Mouse (Mus musculus): ENCODE results near the gene Tln1. TPM values are rescaled to one million over a fixed set of nuclear protein-coding genes. Genes with fewer than 3 reads are reported as not detected.

Gene Tln1
- polyA plus RNA-seq, 1 experiment from 2014 or later = 70.2 TPM

DNA sequence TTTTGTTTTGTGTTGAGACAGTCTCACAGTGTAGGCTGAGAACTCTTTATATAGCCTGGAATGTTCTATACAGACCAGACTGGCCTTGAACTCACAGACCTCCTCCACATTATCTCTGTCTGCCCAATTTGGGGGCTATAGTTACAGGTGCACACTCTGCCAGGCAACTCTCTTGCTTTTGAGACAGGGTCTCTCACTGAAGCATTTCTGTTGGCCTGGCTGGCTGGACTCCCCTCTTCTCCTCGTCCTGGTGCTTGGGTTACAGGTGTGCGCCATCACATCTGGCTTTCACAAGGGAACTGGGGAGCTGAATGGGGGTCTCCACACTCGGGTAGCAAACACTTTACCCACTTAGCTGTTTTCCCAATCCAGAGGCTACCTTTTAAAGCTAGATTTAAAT, 29.5 kb upstream of the Tln1 start:
- DNase-seq (ENCODE audit: low spot score) (no peak), ATAC-seq (ENCODE audit: low read depth) (no peak)
- 60% methylated on average over 3 of the region's 3 CpGs for WGBS
- Histone ChIP-seq H3K4me3 (ENCODE audit: low read depth, low read length) (no peak overlapping the region), H3K27me3 (replicated peaks; ENCODE audit: control insufficient read depth, insufficient read depth, low read length) (no peaks in the 10 kb centered on the region), H3K9ac (ENCODE audit: low read depth, low read length) (no peak overlapping the region), H3K36me3 (ENCODE audit: control insufficient read depth, insufficient read depth, low read length) (no peaks in the 10 kb centered on the region), H3K4me2 (ENCODE audit: low read depth, low read length) (no peak overlapping the region), H3K27ac (replicated peaks; ENCODE audit: low read depth, low read length) (no peak overlapping the region), H3K4me1 (ENCODE audit: control insufficient read depth, insufficient read depth, low read length) (no peaks in the 10 kb centered on the region), H3K9me3 (ENCODE audit: control insufficient read depth, low read length) (no peaks in the 10 kb centered on the region)

DNA sequence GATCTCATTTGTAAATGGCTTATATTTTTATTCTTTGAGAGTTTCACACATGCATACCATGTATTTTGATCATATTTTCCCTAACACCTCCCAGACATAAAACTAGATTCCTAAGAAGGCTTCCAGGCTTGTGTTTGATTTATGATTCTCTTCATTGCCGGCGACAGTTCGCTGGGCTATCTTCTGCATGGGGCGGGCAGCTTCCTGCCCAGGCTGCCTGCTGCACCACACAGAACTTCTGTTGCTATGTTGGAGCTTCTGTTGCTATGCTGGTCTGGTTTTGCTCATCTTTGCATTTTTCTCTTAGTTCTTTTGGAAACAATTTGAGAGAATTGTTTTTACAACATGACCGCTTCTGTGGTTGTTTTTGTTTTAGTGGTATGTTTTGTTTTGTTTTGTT, 29.1 kb upstream of the Tln1 start:
- Histone ChIP-seq H3K27me3 (replicated peaks; ENCODE audit: control insufficient read depth, insufficient read depth, low read length) (no peaks in the 10 kb centered on the region), H3K9me3 (ENCODE audit: control insufficient read depth, low read length) (no peaks in the 10 kb centered on the region), H3K4me2 (ENCODE audit: low read depth, low read length) (no peak overlapping the region), H3K4me1 (ENCODE audit: control insufficient read depth, insufficient read depth, low read length) (no peaks in the 10 kb centered on the region), H3K36me3 (ENCODE audit: control insufficient read depth, insufficient read depth, low read length) (no peaks in the 10 kb centered on the region), H3K9ac (ENCODE audit: low read depth, low read length) (no peak overlapping the region), H3K27ac (replicated peaks; ENCODE audit: low read depth, low read length) (no peak overlapping the region), H3K4me3 (ENCODE audit: low read depth, low read length) (no peak overlapping the region)
- no peak for ATAC-seq (ENCODE audit: low read depth)
- 74% methylated on average over 5 of the region's 5 CpGs for WGBS
- no peak for DNase-seq (ENCODE audit: low spot score)

DNA sequence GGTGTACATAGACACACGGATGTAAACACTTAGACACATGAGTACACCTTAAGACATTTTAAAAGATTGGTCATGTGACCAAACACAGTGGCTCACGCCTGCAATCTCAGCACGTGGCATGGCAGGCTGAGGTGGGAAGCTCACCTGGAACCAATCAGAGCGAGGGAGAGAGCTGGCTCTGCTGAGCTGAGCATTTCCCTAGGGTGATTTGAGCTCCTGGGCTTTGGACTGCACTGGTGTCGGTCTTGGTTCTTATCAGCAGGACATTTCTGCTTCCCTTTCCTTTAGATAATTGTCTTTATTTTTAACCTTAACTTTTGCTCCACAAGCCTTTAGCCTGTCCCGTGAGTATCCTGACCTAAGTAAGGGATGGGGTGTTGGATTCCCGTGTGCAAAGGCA, 25.2 kb upstream of the Tln1 start:
- DNase-seq (ENCODE audit: low spot score) = no peak
- WGBS = 41% methylated on average over 7 of the region's 7 CpGs

DNA sequence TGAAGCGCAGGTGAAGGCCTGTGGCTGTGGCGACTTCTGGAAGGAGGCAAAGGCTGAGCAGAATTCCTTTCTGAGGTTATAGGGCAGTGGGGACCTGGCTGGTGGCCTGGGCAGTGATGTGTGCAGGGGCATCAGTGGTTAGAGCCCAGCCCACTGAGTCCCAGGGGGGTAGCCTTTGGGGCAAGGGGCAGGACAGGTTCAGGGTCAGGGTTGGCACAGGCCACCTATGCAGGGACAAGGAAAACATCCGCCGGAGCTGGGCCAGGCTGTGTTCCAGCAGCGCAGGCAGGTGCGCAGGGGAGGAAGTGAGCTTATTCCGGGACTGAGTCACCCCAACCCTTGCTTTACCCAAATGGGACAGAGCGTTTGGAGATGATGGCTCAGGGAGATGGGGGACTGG, 23.9 kb upstream of the Tln1 start:
- H3K4me1 ChIP-seq (ENCODE audit: control insufficient read depth, insufficient read depth, low read length) = no peaks in the 10 kb centered on the region
- H3K4me2 ChIP-seq (ENCODE audit: low read depth, low read length) = no peak overlapping the region
- H3K27me3 ChIP-seq (replicated peaks; ENCODE audit: control insufficient read depth, insufficient read depth, low read length) = no peaks in the 10 kb centered on the region
- WGBS = 67% methylated on average over 8 of the region's 8 CpGs
- no peak overlapping the region for H3K4me3 ChIP-seq (ENCODE audit: low read depth, low read length)
- no peak overlapping the region for H3K27ac ChIP-seq (replicated peaks; ENCODE audit: low read depth, low read length)
- DNase-seq (ENCODE audit: low spot score) (no peak), ATAC-seq (ENCODE audit: low read depth) (no peak)
- no peaks in the 10 kb centered on the region for H3K9me3 ChIP-seq (ENCODE audit: control insufficient read depth, low read length)
- no peak overlapping the region for H3K9ac ChIP-seq (ENCODE audit: low read depth, low read length)
- H3K36me3 ChIP-seq (ENCODE audit: control insufficient read depth, insufficient read depth, low read length) = peaks cover 28% of the 10 kb centered on the region

More for the DNA sequence above, 25.2 kb upstream of the Tln1 start:
- H3K27me3 ChIP-seq (replicated peaks; ENCODE audit: control insufficient read depth, insufficient read depth, low read length) = no peaks in the 10 kb centered on the region
- ATAC-seq (ENCODE audit: low read depth) = no peak
- H3K4me3 ChIP-seq (ENCODE audit: low read depth, low read length) = no peak overlapping the region
- no peak overlapping the region for H3K4me2 ChIP-seq (ENCODE audit: low read depth, low read length)
- no peak overlapping the region for H3K27ac ChIP-seq (replicated peaks; ENCODE audit: low read depth, low read length)
- no peaks in the 10 kb centered on the region for H3K9me3 ChIP-seq (ENCODE audit: control insufficient read depth, low read length)
- H3K4me1 ChIP-seq (ENCODE audit: control insufficient read depth, insufficient read depth, low read length) = no peaks in the 10 kb centered on the region
- H3K9ac ChIP-seq (ENCODE audit: low read depth, low read length) = no peak overlapping the region
- peaks cover 15% of the 10 kb centered on the region for H3K36me3 ChIP-seq (ENCODE audit: control insufficient read depth, insufficient read depth, low read length)

DNA sequence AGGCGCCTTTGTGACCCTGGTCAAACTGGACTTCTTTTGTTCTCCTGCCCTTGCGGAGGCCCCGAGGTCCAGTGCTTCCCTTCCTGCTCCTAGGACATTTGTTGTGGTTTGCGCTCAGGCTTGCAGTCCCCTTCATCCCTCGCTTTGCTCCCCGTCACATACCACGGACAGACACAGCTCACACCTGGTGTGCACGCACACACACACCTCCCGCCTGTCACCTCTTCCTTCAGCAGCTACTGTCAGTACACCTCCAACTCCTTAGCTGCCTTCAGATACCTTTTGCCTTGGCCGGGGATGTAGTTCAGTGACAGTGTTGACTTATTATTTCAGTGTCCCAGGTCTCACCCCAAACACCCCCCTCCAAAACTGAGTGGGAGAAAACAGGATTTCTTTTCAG, 23.2 kb upstream of the Tln1 start:
- no peak overlapping the region for H3K4me2 ChIP-seq (ENCODE audit: low read depth, low read length)
- no peak overlapping the region for H3K27ac ChIP-seq (replicated peaks; ENCODE audit: low read depth, low read length)
- H3K4me3 ChIP-seq (ENCODE audit: low read depth, low read length) = no peak overlapping the region
- ATAC-seq (ENCODE audit: low read depth) (no peak), DNase-seq (ENCODE audit: low spot score) (no peak)
- peaks cover 35% of the 10 kb centered on the region for H3K36me3 ChIP-seq (ENCODE audit: control insufficient read depth, insufficient read depth, low read length)
- no peaks in the 10 kb centered on the region for H3K4me1 ChIP-seq (ENCODE audit: control insufficient read depth, insufficient read depth, low read length)
- no peaks in the 10 kb centered on the region for H3K27me3 ChIP-seq (replicated peaks; ENCODE audit: control insufficient read depth, insufficient read depth, low read length)
- H3K9me3 ChIP-seq (ENCODE audit: control insufficient read depth, low read length) = no peaks in the 10 kb centered on the region
- 34% methylated on average over 9 of the region's 10 CpGs for WGBS
- no peak overlapping the region for H3K9ac ChIP-seq (ENCODE audit: low read depth, low read length)

DNA sequence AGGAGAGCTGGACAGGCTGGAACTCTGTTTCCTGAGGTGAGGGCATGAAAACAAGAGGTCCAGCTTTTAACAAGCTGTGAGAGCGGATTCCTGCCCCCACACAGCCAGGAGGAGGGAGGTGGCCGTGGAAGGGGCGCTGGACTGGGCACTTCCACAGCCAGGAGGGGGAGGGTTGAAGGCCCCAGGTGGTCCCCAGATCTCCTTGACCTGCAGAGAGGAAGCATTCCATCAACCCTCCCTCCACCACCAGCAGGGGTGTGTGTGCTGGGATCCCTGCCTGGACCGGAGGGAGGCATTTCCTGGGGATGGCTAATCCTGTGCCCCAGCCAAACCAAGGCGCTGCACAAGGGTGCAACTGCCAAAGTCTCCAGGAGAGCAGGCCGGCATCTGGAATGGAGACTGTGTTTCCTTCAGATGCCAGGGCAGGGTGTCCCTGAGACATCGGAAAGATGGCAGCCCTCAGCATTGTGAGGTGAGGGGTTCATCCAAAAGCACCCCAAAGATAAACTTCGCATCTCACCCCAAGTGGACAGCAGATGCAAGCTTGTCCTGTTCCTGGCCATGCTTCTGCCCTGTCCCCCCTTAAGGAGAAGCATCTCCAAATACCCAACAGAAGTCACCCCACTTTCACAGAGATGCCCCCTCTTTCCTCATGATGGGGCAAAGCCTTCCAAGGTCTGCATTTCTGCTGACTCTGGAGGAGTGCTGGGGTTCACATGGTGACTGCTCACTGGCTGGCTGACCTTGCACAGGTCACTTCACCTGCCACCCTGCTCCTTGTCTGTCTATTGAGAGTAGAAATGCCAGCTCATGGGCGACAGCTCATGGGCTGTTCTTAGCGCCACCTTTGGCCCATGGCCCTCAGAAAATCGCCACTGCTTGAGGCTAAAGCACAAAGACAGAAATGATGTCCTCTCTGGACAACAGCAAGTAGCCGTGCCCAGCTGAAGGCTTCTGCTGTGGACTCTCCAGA, 22.2 kb upstream of the Tln1 start, which contains the start of gene Msmp:
TSS of gene Msmp (minus strand) at position 51 of the 973 bp plus-strand sequence.
- Histone ChIP-seq H3K9me3 (ENCODE audit: control insufficient read depth, low read length) (no peaks in the 10 kb centered on the region), H3K4me2 (ENCODE audit: low read depth, low read length) (no peak within 1 kb of the TSS), H3K4me1 (ENCODE audit: control insufficient read depth, insufficient read depth, low read length) (0 out of 2 replicates have a peak, but pooled peaks cover 3% of the 10 kb centered on the region), H3K4me3 (ENCODE audit: low read depth, low read length) (no peak within 1 kb of the TSS), H3K27me3 (replicated peaks; ENCODE audit: control insufficient read depth, insufficient read depth, low read length) (no peaks in the 10 kb centered on the region), H3K9ac (ENCODE audit: low read depth, low read length) (no peak within 1 kb of the TSS), H3K27ac (replicated peaks; ENCODE audit: low read depth, low read length) (no peak within 1 kb of the TSS), H3K36me3 (ENCODE audit: control insufficient read depth, insufficient read depth, low read length) (peaks cover 41% of the 10 kb centered on the region)
- ATAC-seq (ENCODE audit: low read depth) (no peak), DNase-seq (ENCODE audit: low spot score) (no peak)
- whole genome bisulfite sequencing = 58% methylated on average over 12 of the region's 12 CpGs

DNA sequence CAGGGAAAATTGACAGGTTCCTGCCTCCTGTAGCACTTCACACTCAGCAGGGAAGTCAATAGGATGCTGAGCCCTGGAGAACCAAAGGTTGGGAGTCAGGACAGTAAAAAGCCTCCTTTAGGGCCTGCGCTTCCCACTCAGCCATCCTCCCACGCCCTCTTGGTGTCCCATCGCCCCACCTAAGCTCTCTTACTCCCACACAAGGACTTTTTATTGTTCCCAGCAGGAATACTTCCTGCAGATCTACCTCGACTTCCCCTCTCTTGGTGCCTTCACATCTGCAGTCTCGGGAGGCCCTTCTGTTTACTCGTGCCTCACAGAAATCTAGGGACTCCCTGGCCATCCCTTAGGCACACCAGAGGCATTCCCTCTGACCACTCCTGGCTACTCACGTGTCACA, 20.9 kb upstream of the Tln1 start:
- no peaks in the 10 kb centered on the region for H3K27me3 ChIP-seq (replicated peaks; ENCODE audit: control insufficient read depth, insufficient read depth, low read length)
- no peak overlapping the region for H3K27ac ChIP-seq (replicated peaks; ENCODE audit: low read depth, low read length)

DNA sequence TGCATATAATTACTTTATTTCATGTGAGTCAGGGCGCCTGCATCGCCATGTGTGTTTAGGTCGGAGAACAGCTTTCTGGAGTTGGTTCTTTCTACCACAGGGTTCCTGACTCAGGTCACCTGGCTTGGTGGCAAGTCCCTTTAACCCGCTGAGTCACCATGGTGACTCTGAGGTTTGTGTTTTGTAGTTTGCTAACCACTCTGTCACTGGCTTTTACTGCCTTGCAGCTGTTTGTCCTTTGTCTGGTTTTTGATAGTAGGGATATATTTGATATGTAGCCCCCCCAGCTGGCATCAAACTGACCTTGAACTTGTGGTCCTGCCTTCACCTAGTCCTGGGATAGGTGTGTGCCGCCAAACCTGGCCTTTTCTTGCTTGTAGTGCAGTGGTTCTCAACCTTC, 19.8 kb upstream of the Tln1 start:
- H3K4me1 ChIP-seq (ENCODE audit: control insufficient read depth, insufficient read depth, low read length) = peaks cover 16% of the 10 kb centered on the region
- no peaks in the 10 kb centered on the region for H3K27me3 ChIP-seq (replicated peaks; ENCODE audit: control insufficient read depth, insufficient read depth, low read length)
- WGBS = 91% methylated on average over 5 of the region's 5 CpGs
- peaks cover 41% of the 10 kb centered on the region for H3K36me3 ChIP-seq (ENCODE audit: control insufficient read depth, insufficient read depth, low read length)
- DNase-seq (ENCODE audit: low spot score) (no peak), ATAC-seq (ENCODE audit: low read depth) (no peak)
- no peak overlapping the region for H3K9ac ChIP-seq (ENCODE audit: low read depth, low read length)
- H3K9me3 ChIP-seq (ENCODE audit: control insufficient read depth, low read length) = no peaks in the 10 kb centered on the region
- H3K4me2 ChIP-seq (ENCODE audit: low read depth, low read length) = no peak overlapping the region
- H3K4me3 ChIP-seq (ENCODE audit: low read depth, low read length) = no peak overlapping the region
- no peak overlapping the region for H3K27ac ChIP-seq (replicated peaks; ENCODE audit: low read depth, low read length)

More for the DNA sequence above, 20.9 kb upstream of the Tln1 start:
- DNase-seq (ENCODE audit: low spot score) (no peak), ATAC-seq (ENCODE audit: low read depth) (no peak)
- Histone ChIP-seq H3K9ac (ENCODE audit: low read depth, low read length) (no peak overlapping the region), H3K4me2 (ENCODE audit: low read depth, low read length) (no peak overlapping the region), H3K36me3 (ENCODE audit: control insufficient read depth, insufficient read depth, low read length) (peaks cover 41% of the 10 kb centered on the region), H3K9me3 (ENCODE audit: control insufficient read depth, low read length) (no peaks in the 10 kb centered on the region), H3K4me1 (ENCODE audit: control insufficient read depth, insufficient read depth, low read length) (0 out of 2 replicates have a peak, but pooled peaks cover 8% of the 10 kb centered on the region), H3K4me3 (ENCODE audit: low read depth, low read length) (no peak overlapping the region)
- WGBS = 77% methylated on average over 7 of the region's 7 CpGs

DNA sequence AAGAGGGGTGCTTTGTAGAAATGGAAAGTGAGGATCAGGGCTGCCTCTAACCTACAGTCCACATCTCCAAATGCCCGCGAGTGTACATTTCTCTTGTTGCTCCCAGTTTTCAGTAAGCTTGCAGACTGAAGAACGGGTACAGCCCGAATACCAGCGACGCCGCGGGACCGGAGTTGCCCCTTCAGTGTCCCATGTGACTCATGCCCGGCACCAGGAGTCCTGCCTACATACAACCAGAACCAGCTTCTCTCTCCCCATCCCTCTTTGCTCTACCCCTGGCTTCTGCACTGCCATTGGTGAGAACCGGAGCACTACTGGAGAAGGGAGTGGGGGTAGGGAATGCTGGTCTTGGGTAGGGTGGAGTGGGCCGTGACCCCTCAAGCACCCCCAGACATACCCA, 18.9 kb upstream of the Tln1 start:
- Histone ChIP-seq H3K9ac (ENCODE audit: low read depth, low read length) (no peak overlapping the region), H3K4me2 (ENCODE audit: low read depth, low read length) (no peak overlapping the region), H3K36me3 (ENCODE audit: control insufficient read depth, insufficient read depth, low read length) (peaks cover 41% of the 10 kb centered on the region), H3K4me3 (ENCODE audit: low read depth, low read length) (no peak overlapping the region), H3K4me1 (ENCODE audit: control insufficient read depth, insufficient read depth, low read length) (peaks cover 25% of the 10 kb centered on the region), H3K9me3 (ENCODE audit: control insufficient read depth, low read length) (no peaks in the 10 kb centered on the region), H3K27ac (replicated peaks; ENCODE audit: low read depth, low read length) (no peak overlapping the region), H3K27me3 (replicated peaks; ENCODE audit: control insufficient read depth, insufficient read depth, low read length) (no peaks in the 10 kb centered on the region)
- no peak for DNase-seq (ENCODE audit: low spot score)
- WGBS = 88% methylated on average over 12 of the region's 12 CpGs
- ATAC-seq (ENCODE audit: low read depth) = no peak

All from embryonic facial prominence, embryonic 14.5 days (tissue).